Mouse (Mus musculus) ES-E14 (cell line): ENCODE results near the gene Tceal3. TPM values are rescaled to one million over a fixed set of nuclear protein-coding genes. Genes with fewer than 3 reads are reported as not detected.
"Not testable (repeated sequence)": the region's sequence is repeated elsewhere in the genome, so short reads cannot be mapped to it uniquely, and the experiment has no call there.

Source experiments
- DNase-seq: peaks from one replicate; pipeline ENCODE4 v3.0.0-alpha.2; 2013; ENCODE audit warnings: low read depth, low spot score
- H3K27ac ChIP-seq: 2 replicates; pipeline ENCODE4 v1.5.1; 2012; ENCODE audit warnings: low read depth, mild to moderate bottlenecking, low read length, moderate library complexity, mixed read lengths; ENCODE audit not compliant: poor library complexity, insufficient read depth, severe bottlenecking
- H3K36me3 ChIP-seq: 2 replicates; pipeline ENCODE4 v1.6.1; 2012; ENCODE audit warnings: mild to moderate bottlenecking, low read length, moderate library complexity, mixed read lengths; ENCODE audit not compliant: control insufficient read depth, poor library complexity, insufficient read depth, severe bottlenecking
- H3K4me1 ChIP-seq, 2 experiments: fragments of 150-350 bp in 1 of 2; sonication (generic) in 1 of 2; 2 replicates each; pipeline ENCODE4 v1.6.1; 2012; ENCODE audit warnings: low read length in 2 of 2, mild to moderate bottlenecking in 1 of 2, mixed read lengths in 1 of 2; ENCODE audit not compliant: control insufficient read depth in 2 of 2, insufficient read depth in 2 of 2, poor library complexity in 1 of 2
- H3K4me3 ChIP-seq, 2 experiments: fragments of 150-350 bp in 1 of 2; sonication (generic) in 1 of 2; 2 replicates each; pipeline ENCODE4 v1.5.1; 2012; ENCODE audit warnings: low read length in 2 of 2, low read depth in 1 of 2, mild to moderate bottlenecking in 1 of 2, mixed read lengths in 1 of 2; ENCODE audit not compliant: insufficient read depth in 1 of 2, poor library complexity in 1 of 2, severe bottlenecking in 1 of 2
- H3K9ac ChIP-seq: 2 replicates; pipeline ENCODE4 v1.6.1; 2012; ENCODE audit warnings: low read depth, mild to moderate bottlenecking, low read length, mixed read lengths; ENCODE audit not compliant: poor library complexity, insufficient read depth, severe bottlenecking
- H3K9me3 ChIP-seq: fragments of 150-350 bp; sonication (generic); 2 replicates; pipeline ENCODE4 v1.6.1; 2012; ENCODE audit warnings: low read depth, mild to moderate bottlenecking, low read length; ENCODE audit not compliant: control insufficient read depth, insufficient read depth
- CHD2 ChIP-seq: IDR thresholded peaks from 2 replicates; pipeline ENCODE4 v1.6.1; 2014; ENCODE audit warnings: mild to moderate bottlenecking, low read depth, low read length, inconsistent platforms
- HCFC1 ChIP-seq: IDR thresholded peaks from 2 replicates; pipeline ENCODE4 v1.6.1; 2012; ENCODE audit warnings: low read length, inconsistent platforms, borderline replicate concordance; ENCODE audit not compliant: insufficient read depth
- MAFK ChIP-seq: IDR thresholded peaks from 2 replicates; pipeline ENCODE4 v1.6.1; 2014; ENCODE audit warnings: mild to moderate bottlenecking, low read depth, low read length, inconsistent platforms; ENCODE audit not compliant: insufficient read depth
- ZC3H11A ChIP-seq: IDR thresholded peaks from 2 replicates; pipeline ENCODE4 v1.6.1; 2012; ENCODE audit warnings: low read depth, mild to moderate bottlenecking, inconsistent platforms, low read length, borderline replicate concordance
- ZNF384 ChIP-seq: IDR thresholded peaks from 2 replicates; pipeline ENCODE4 v1.6.1; 2012; ENCODE audit warnings: low read depth, low read length, inconsistent platforms
- in situ Hi-C, 2 experiments: fragments of 600-800 bp; cut with MboI; formaldehyde crosslinking; loops; one replicate each; pipeline ENCODE4 v1.15.1; 2025; ENCODE audit warnings: low sequenced_read_pairs in 2 of 2, inconsistent platforms in 1 of 2; ENCODE audit not compliant: unreplicated experiment in 2 of 2
- total RNA-seq: library from RNA; depleted of rRNA; stranded (reverse); fragments of 300-350 nt; gene quantifications from 2 replicates; pipeline ENCODE4 v1.2.3, GENCODE M21; 2012

Tceal3 gene
- total RNA-seq, 1 experiment, result not detected

GRCm38 (mm10) chrX:136624905-136625569 lies 34.4 kb downstream of the Tceal3 start:
- in situ Hi-C loops, result no loop called here
- no peak for DNase-seq
- Histone ChIP-seq H3K4me3 (no peak overlapping the region), H3K9me3 (no peaks in the 10 kb centered on the region), H3K27ac (no peak overlapping the region), H3K36me3 (no peaks in the 10 kb centered on the region), H3K4me1 (no peaks in the 10 kb centered on the region), H3K9ac (no peak overlapping the region)
- TF ChIP-seq HCFC1, result no peak
- no peak for TF ChIP-seq ZNF384
- TF ChIP-seq ZC3H11A, result no peak
- TF ChIP-seq MAFK, result no peak
- no peak for TF ChIP-seq CHD2

- no peak overlapping the region for H3K4me3 ChIP-seq
- in situ Hi-C loops, result no loop called here
- DNase-seq, result no peak
Measured at GRCm38 (mm10) chrX:136625959-136626358, 35.3 kb downstream of the Tceal3 start.

GRCm38 (mm10) chrX:136635116-136635515 lies 44.5 kb downstream of the Tceal3 start:
- H3K4me1 ChIP-seq, result no peaks in the 10 kb centered on the region
- no peak for DNase-seq
- in situ Hi-C loops, result no loop called here
- no peaks in the 10 kb centered on the region for H3K9me3 ChIP-seq
- H3K4me3 ChIP-seq, result no peak overlapping the region
- H3K9ac ChIP-seq, result no peak overlapping the region
- no peaks in the 10 kb centered on the region for H3K36me3 ChIP-seq
- H3K27ac ChIP-seq, result no peak overlapping the region
- TF ChIP-seq CHD2, result no peak
- TF ChIP-seq HCFC1, result no peak
- no peak for TF ChIP-seq ZC3H11A
- no peak for TF ChIP-seq ZNF384
- no peak for TF ChIP-seq MAFK

More at GRCm38 (mm10) chrX:136625959-136626358, 35.3 kb downstream of the Tceal3 start:
- Histone ChIP-seq H3K36me3 (no peaks in the 10 kb centered on the region), H3K9ac (no peak overlapping the region), H3K27ac (no peak overlapping the region), H3K9me3 (no peaks in the 10 kb centered on the region), H3K4me1 (no peaks in the 10 kb centered on the region)
- TF ChIP-seq HCFC1 (no peak), ZC3H11A (no peak), ZNF384 (no peak), CHD2 (no peak), MAFK (no peak)

- in situ Hi-C loops, result no loop called here
- H3K4me1 ChIP-seq, result no peaks in the 10 kb centered on the region
- no peaks in the 10 kb centered on the region for H3K36me3 ChIP-seq
- no peak overlapping the region for H3K27ac ChIP-seq
- no peaks in the 10 kb centered on the region for H3K9me3 ChIP-seq
- H3K9ac ChIP-seq, result no peak overlapping the region
- DNase-seq, result no peak
- no peak overlapping the region for H3K4me3 ChIP-seq
- no peak for TF ChIP-seq MAFK
- no peak for TF ChIP-seq ZNF384
- no peak for TF ChIP-seq ZC3H11A
- no peak for TF ChIP-seq CHD2
- TF ChIP-seq HCFC1, result no peak
Measured at GRCm38 (mm10) chrX:136639754-136640153, 49.1 kb downstream of the Tceal3 start.

GRCm38 (mm10) chrX:136645857-136646256 lies 55.2 kb downstream of the Tceal3 start:
- H3K4me3 ChIP-seq, DNase-seq, H3K9ac ChIP-seq, in situ Hi-C loops, H3K9me3 ChIP-seq, H3K4me1 ChIP-seq, H3K27ac ChIP-seq, H3K36me3 ChIP-seq: not testable (repeated sequence)
